Mouse (Mus musculus) forelimb bud, embryonic 11.5 days (tissue): ENCODE results near the gene Rad51c.
"Not testable (repeated sequence)": the region's sequence is repeated elsewhere in the genome, so short reads cannot be mapped to it uniquely, and the experiment has no call there.

Source experiments
- DNase-seq: peaks from one replicate; pipeline ENCODE4 v3.0.0-alpha.2; 2012; ENCODE audit warnings: low read depth, low spot score

Rad51c gene

DNA sequence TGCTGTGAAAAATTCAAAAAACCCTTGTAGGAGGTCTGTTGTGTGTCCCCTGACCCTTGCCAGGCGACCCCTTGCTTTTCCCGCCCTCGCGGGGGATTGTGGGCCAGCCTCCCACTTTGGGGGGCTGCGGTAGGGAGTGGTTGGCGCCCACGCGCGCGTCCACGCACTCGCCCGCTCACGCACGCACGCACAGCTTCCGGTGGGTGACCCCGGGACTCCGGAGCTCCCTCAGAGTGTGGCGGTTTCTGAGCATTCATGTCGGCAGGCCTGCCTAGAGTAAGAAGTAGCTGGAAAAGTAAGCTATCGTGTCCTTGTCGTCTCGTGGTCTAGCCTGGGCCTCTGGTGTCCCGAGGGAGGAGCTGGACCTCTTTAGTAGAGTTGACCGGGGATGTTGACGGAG, at the start of gene Rad51c, which contains the start of gene Tex14:
TSS of gene Rad51c (minus strand) at position 79 of the 400 bp plus-strand sequence.
TSS of gene Tex14 (plus strand) at position 190 of the 400 bp plus-strand sequence.
- no peak for DNase-seq

- DNase-seq, result no peak
Measured at GRCm38 (mm10) chr11:87454035-87454690, 49.4 kb upstream of the Rad51c start.

DNA sequence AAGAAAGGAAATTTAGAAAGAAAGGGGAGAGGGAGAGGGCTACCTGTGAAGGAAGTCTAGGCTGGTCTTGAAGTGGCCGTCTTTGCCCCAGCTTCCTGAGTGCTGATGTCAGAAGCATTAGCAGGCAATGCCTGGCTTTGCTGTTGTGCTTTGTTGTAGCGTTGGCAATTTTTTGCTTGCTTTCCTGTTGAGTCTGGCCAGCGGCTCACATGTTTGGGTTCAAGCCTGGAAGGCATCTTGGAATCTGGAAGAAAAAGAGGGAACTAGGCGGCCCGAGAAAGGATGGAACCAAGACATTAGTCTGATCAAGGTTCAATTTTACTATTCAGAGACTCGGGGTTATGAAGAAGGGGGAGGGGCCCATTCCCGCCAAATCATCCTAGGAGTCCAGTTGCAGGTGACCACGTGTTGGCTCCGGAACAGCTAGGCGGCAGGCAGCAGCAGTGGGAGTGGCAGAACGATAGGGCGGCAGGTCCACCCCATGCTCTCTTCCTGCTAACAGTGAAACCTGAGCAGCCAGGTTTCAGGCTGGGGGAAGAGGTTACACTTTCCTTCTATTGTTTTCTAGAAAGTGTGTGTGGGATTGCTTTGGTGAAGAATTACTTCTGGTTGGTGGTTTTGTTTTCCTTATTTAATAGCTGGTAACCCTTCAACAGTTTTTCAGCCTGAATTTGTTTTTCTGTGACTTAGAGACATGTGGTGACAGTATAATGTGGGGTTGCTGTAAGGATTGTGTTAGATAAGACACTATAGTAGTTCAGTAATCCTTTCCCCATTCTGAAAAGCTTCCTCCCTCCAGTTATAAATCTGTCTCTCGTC, 48.7 kb upstream of the Rad51c start:
- no peak for DNase-seq

DNA sequence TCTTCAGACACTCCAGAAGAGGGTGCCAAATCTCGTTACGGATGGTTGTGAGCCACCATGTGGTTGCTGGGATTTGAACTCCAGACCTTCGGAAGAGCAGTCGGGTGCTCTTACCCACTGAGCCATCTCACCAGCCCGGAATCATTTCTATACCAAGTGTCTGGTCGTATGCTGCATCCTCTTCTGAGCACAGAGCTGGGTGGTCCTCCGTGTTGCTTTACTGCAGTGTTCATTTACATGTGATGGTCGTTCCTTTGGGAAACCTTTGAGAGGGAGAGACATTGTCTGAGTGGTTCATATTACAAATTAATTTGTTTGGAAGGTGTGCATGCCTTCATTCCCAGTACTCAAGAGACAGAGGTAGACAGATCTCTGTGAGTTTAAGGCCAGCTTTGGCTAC, 48.0 kb upstream of the Rad51c start:
- DNase-seq, result not testable (repeated sequence)

DNA sequence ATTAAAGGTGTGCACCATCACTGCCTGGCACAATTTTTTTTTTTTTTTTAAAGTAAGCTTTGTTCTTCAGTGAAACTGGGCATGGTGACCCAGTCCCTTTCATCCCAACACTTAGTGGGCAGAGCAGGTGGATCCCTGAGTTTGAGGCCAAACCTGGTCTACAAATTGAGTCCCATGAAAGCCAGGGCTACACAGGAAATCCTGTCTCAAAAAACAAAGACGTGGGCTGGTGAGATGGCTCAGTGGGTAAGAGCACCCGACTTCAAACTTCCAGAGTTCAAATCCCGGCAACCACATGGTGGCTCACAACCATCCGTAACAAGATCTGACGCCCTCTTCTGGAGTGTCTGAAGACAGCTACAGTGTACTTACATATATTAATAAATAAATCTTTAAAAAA, 45.1 kb upstream of the Rad51c start:
- DNase-seq, result not testable (repeated sequence)

DNA sequence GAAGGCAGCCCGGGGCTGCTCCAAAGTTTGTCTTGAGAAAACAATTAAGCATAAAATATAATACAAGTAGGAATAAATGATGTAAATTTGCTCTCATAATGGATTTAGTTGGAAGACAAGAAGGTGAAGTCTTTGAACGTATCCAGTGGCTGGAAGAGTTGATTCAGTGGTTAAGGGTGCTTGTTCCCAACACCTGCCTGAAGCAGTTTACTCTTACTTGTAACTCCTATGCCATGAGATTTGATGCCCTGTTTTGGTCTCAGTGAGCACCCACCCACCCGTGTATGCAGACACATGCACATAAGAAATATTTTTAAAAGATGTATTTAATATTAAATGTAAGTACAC, 44.4 kb upstream of the Rad51c start:
- DNase-seq, result no peak

- peak; percentile 89 for DNase-seq
Measured at GRCm38 (mm10) chr11:87448476-87449199, 43.9 kb upstream of the Rad51c start.

DNA sequence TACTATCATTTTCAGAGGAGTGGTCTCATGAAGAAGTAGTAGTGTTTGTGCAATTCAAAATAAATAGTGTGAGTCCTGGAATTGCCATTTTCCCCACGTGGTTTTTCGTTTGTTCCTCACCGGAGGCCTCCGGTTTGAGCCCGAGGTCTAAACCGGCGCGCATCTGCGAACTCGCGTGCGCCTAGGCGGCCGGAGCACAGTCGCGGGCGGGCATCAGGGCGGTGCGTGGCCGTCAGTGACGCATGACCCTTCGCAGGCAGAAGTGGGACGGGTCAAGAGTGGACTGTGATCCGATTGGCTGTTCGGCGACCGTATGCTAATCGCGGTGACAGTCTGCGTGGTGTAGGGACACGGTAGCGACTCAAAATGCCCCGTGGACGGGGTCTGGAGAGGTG, 43.3 kb upstream of the Rad51c start:
- DNase-seq, result peak; percentile 71

GRCm38 (mm10) chr11:87447429-87447828, 42.7 kb upstream of the Rad51c start:
- DNase-seq, result no peak

DNA sequence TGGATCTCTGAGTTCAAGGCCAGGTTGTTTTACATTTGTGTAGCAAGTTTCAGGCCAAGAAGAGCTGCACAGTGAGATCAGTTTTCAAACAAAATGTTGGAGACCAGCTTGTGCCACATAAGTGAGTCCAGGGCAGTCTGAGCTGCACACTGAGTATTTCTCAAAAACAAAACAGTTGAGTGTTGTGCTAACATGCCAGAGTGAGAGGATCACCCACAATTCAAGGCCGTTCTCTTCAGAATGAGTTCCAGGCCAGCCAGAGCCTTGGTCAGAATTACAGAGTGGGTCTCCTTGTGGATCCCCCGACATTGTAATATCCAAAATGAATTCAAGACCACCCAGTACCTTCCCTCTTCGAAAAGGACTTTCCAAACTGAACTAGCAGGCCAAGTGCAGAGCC, 41.4 kb upstream of the Rad51c start:
- no peak for DNase-seq

DNA sequence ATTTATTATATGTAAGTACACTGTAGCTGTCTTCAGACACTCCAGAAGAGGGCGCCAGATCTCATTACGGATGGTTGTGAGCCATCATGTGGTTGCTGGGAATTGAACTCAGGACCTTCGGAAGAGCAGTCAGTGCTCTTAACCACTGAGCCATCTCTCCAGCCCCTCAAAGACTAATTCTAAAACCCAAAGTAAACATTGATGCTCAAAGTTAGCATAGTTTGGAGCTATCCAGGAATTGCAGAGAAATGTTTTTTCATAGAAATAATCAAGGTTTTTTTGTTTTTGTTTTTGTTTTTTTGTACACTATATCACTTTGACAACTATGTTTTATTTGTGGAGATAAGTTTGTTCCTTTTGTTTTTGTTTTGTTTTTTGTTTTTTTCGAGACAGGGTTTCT, 40.8 kb upstream of the Rad51c start:
- not testable (repeated sequence) for DNase-seq

DNA sequence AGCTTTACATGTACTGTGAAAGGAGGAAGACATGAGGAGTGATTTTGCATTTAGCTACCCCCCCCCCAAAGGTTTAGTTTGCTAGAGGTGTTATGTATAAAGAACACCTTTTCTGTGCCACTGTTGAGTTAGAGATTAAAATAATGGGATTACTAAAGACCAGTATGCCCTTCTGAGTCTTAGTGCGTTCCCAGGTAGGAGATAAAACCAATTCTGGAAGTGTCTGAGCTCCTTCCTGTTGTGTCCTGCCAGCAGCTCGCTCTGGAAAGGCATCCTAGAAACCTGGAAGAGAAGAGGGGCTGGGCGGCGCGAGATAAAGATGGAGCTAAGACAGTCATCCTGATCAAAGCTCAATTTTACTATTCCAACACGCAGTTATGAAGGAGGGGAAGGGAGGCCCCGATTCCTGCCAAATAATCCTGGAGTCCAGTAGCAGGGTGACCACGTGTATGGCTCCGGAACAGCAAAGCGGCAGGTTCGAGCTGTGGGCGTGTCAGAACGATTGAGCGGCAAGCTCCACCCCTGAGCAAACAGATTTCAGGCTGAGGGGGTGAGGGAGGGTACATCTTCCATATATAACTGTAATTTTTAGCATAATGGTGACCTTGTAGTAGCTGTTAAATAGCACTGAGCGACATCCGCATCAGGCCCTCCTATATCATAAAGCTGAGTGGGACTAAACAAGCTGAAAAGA, 40.1 kb upstream of the Rad51c start:
- no peak for DNase-seq

GRCm38 (mm10) chr11:87444056-87444455, 39.3 kb upstream of the Rad51c start:
- not testable (repeated sequence) for DNase-seq

- DNase-seq, result peak; percentile 93
Measured at GRCm38 (mm10) chr11:87443373-87443883, 38.7 kb upstream of the Rad51c start.

DNA sequence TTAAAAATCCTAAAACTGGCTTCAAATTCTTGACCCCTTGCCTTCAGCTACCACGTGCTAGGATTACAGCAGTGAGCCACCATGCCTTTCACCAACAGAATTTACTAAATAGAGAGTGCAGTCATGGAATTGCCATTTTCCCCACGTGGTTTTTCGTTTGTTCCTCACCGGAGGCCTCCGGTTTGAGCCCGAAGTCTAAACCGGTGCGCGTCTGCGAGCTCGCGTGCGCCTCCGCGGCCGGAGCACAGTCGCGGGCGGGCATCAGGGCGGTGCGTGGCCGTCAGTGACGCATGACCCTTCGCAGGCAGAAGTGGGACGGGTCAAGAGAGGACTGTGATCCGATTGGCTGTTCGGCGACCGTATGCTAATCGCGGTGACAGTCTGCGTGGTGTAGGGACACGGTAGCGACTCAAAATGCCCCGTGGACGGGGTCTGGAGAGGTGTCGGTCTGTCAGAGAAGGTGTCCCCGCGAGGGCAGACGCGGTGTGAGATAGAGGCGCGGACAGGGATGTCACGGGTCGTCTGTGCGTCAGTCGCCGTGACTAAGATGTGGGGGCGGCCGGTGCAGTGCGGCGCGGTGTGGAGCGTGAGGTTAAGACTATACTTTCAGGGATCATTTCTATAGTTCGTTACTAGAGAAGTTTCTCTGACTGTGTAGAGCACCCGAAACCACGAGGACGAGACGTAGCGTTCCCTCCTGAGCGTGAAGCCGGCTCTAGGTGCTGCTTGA, 38.1 kb upstream of the Rad51c start:
- DNase-seq, result peak; percentile 57

DNA sequence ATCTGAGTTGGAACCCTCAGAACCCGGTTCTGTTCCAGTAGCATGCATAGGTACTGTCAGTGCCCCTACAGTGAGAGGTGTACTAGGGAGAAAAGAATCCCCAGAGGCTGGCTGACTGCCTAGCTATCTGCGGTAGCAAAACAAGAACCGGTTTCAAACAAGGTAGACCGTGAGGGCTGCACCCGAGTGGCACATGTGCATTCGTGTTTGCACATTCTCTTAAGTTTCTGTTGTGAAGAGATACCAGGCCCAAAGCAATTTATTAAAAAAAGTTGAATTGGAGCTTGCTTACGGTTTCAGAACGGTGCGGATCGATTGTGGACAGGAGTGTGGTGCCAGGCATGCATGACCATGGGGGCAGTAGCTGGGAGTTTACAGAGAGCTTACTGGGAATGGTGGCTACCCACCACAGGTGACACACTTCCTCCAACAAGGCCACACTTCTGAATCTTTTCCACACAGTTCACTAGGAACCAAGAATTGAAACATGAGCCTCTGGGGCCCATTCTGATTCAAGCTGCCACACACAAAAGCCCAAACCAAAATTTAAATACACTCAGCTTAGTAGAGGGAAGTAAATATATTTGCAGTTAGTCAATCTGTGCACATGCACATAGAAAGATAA, 35.2 kb upstream of the Rad51c start:
- no peak for DNase-seq

DNA sequence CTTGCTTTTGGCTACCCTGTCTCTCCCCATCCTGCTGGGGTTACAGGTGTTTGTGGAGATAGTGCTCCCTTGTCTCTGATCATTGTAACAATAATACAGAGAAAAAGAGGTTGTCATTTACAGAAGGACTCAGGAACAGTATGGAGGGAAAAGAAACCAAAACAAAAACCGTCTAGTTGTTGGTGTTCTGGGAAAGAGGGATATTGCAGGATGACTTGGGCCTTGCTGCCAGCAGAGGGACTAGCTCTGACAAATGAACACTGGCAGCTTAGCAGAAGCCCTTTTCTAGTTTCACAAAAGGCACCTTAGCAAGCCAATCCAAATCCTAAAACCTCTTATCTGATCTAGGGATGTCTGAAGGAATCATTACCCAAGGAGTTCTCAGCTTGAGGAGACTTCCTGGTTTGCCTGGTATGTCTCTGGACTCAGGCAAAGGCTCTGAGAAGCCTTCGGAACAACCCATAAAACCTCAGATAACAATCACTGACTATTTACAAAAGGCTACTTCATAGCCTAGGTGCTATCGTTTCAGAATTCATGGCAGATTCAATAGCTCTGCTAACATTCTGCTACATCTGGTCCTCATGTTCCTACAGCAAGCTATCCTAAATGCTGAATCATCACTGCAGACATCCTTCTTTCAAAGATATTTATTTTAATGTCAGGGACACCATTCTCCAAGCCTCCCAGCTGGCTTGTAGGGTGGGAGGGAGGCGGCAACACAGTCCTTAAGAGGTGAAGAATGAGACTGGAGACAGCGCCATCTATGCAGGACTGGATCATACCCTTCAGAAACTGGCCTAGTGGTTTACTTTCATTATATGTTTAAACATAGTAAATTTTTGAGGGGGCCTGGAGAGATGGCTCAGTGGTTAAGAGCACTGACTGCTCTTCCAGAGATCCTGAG, 31.8 kb upstream of the Rad51c start:
- DNase-seq, result no peak

DNA sequence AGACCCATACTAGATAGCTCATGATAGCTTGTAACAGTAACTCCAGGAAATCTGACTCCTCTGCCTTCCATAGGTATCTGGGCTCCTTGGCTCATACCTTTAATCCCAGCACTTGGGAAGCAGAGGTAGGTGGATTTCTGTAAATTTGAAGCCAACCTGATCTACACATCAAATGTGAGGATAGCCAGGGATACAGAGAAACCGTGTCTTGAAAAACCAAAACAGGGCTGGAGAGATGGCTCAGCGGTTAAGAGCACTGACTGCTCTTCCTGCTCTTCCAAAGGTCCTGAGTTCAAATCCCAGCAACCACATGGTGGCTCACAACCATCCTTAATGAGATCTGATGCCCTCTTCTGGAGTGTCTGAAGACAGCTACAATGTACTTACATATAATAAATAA, 30.4 kb upstream of the Rad51c start:
- DNase-seq, result not testable (repeated sequence)

- DNase-seq, result no peak
Measured at GRCm38 (mm10) chr11:87432933-87433669, 28.3 kb upstream of the Rad51c start.
